Mouse (Mus musculus): ENCODE measurements around the gene Slc30a3.
"Not testable (repeated sequence)": the region's sequence is repeated elsewhere in the genome, so short reads cannot be mapped to it uniquely, and the experiment has no call there.

The Slc30a3 gene

GRCm38 (mm10) chr5:31048763-31049641 lies 59.0 kb downstream of the Slc30a3 start, which contains the start of gene Slc5a6:
TSS of gene Slc5a6 (minus strand) at chr5:31048924.
- DNase-seq = peak; percentile 74

GRCm38 (mm10) chr5:31047848-31048762 lies 59.9 kb downstream of the Slc30a3 start, which contains the start of gene Atraid:
TSS of gene Atraid (plus strand) at chr5:31048312.
- DNase-seq = peak; percentile 98

GRCm38 (mm10) chr5:31047074-31047473 lies 61.0 kb downstream of the Slc30a3 start:
- DNase-seq = no peak

GRCm38 (mm10) chr5:31046416-31046815 lies 61.6 kb downstream of the Slc30a3 start:
- no peak for DNase-seq

GRCm38 (mm10) chr5:31038171-31038845 lies 69.7 kb downstream of the Slc30a3 start:
- DNase-seq = no peak

- DNase-seq = not testable (repeated sequence)
Measured at GRCm38 (mm10) chr5:31036556-31036955, 71.5 kb downstream of the Slc30a3 start.
